Mouse (Mus musculus) embryonic fibroblast, embryonic 13.5 days (primary cell): ENCODE measurements at regions not wholly inside any gene's neighbourhood (a gene's known extent, or its start where the extent isn't known, plus 50 kb on each side); places are given as distances from the start of the nearest gene placed in this dataset.

Source experiments
- CTCF ChIP-seq: IDR thresholded peaks from 2 replicates; pipeline ENCODE4 v1.5.1; 2011; ENCODE audit warnings: mild to moderate bottlenecking, control low read depth, low read length, moderate library complexity, borderline replicate concordance; ENCODE audit not compliant: insufficient read depth
- POLR2A ChIP-seq: IDR thresholded peaks from 2 replicates; pipeline ENCODE4 v1.6.1; 2011; ENCODE audit warnings: low read depth, mild to moderate bottlenecking, control low read depth, low read length, moderate library complexity

GRCm38 (mm10) chr17:59397404-59397803, 384.2 kb upstream of the Nudt12 start:
- TF ChIP-seq CTCF (no peak), POLR2A (no peak)
